Mouse (Mus musculus) small intestine, adult 2 months (tissue): ENCODE results near the gene B4galt5.

Source experiments
- CTCF ChIP-seq: fragments of 200-500 bp; IDR thresholded peaks from 2 replicates; pipeline ENCODE4 v1.5.1; 2012; ENCODE audit warnings: low read depth, mild to moderate bottlenecking, control low read depth, inconsistent platforms, low read length, moderate library complexity, mixed read lengths; ENCODE audit not compliant: insufficient replicate concordance, insufficient read length; ENCODE audit errors: extremely low read depth
- POLR2A ChIP-seq: fragments of 200-500 bp; IDR thresholded peaks from 2 replicates; pipeline ENCODE4 v1.6.1; 2012; ENCODE audit warnings: low read depth, mild to moderate bottlenecking, control low read depth, inconsistent platforms, low read length, moderate library complexity

- TF ChIP-seq CTCF = no peak
- TF ChIP-seq POLR2A = no peak
These were observed 48.0 kb downstream of the B4galt5 start for GRCm38 (mm10) chr2:167300943-167301497.
